Mouse (Mus musculus) heart, adult 18-20 months (tissue): ENCODE measurements around the gene Eloa. TPM values are rescaled to one million over a fixed set of nuclear protein-coding genes. Genes with fewer than 3 reads are reported as not detected.
"Not testable (repeated sequence)": the region's sequence is repeated elsewhere in the genome, so short reads cannot be mapped to it uniquely, and the experiment has no call there.

Experiments used
- DNase-seq, 2 experiments: peaks; one replicate each; pipeline ENCODE4 v3.0.0; 2021 to 2022; ENCODE audit warnings: mixed read lengths in 1 of 2
- total RNA-seq, 2 experiments: library from RNA; stranded (reverse); gene quantifications; 2 replicates each; pipeline ENCODE4 v1.2.3; 2021

Gene Eloa
- total RNA-seq, 2 experiments from 2014 or later: 33.8 to 34.4 TPM

- no peak for DNase-seq
Measured at GRCm38 (mm10) chr4:135985193-135985592, 36.4 kb downstream of the Eloa start.

- DNase-seq: no peak
Measured at GRCm38 (mm10) chr4:135984556-135984955, 37.0 kb downstream of the Eloa start.

- no peak for DNase-seq
Measured at GRCm38 (mm10) chr4:135981524-135982063, 40.0 kb downstream of the Eloa start.

GRCm38 (mm10) chr4:135980223-135980622, 41.3 kb downstream of the Eloa start:
- DNase-seq: not testable (repeated sequence)

- DNase-seq: no peak
Measured at GRCm38 (mm10) chr4:135976146-135976545, 45.4 kb downstream of the Eloa start.

- DNase-seq: no peak
Measured at GRCm38 (mm10) chr4:135972911-135973811, 48.4 kb downstream of the Eloa start.

- DNase-seq: peak; percentile 94
Measured at GRCm38 (mm10) chr4:135972556-135972906, 49.0 kb downstream of the Eloa start, which contains the start of gene Lypla2. Gene Lypla2, minus strand, starts transcription at chr4:135972626.

GRCm38 (mm10) chr4:135971805-135972555, 49.6 kb downstream of the Eloa start:
- no peak for DNase-seq

- DNase-seq: no peak
Measured at GRCm38 (mm10) chr4:135970585-135970984, 51.0 kb downstream of the Eloa start.

- DNase-seq: no peak
Measured at GRCm38 (mm10) chr4:135969070-135969750, 52.4 kb downstream of the Eloa start.

- DNase-seq: no peak
Measured at GRCm38 (mm10) chr4:135968271-135968869, 53.2 kb downstream of the Eloa start.

- DNase-seq: no peak
Measured at GRCm38 (mm10) chr4:135967086-135967760, 54.3 kb downstream of the Eloa start.

GRCm38 (mm10) chr4:135966283-135966682, 55.3 kb downstream of the Eloa start:
- no peak for DNase-seq

- no peak for DNase-seq
Measured at GRCm38 (mm10) chr4:135965113-135965512, 56.5 kb downstream of the Eloa start.

- peak; percentile 42 to 70 for DNase-seq
Measured at GRCm38 (mm10) chr4:135964426-135964825, 57.1 kb downstream of the Eloa start.

GRCm38 (mm10) chr4:135963457-135964193, 57.9 kb downstream of the Eloa start, which contains the start of gene Gale:
Gene Gale, plus strand, starts transcription at chr4:135963727.
- DNase-seq: peak; percentile 97

GRCm38 (mm10) chr4:135962946-135963345, 58.6 kb downstream of the Eloa start:
- no peak for DNase-seq

GRCm38 (mm10) chr4:135962198-135962597, 59.4 kb downstream of the Eloa start:
- no peak for DNase-seq

GRCm38 (mm10) chr4:135961709-135962108, 59.9 kb downstream of the Eloa start:
- no peak for DNase-seq

- peak; percentile 75 to 90 for DNase-seq
Measured at GRCm38 (mm10) chr4:135960717-135961116, 60.8 kb downstream of the Eloa start.
